In genomic region chr2:45205211-45205610, GRCm38 (mm10) we compare ENCODE assay signal across 21 mouse cellular contexts.
"Had no signal": no experiment of that assay in that cellular context is flagged by ENCODE, and none has a peak within 500 bp of the region (broad histone marks: within the 10 kb centered on the region; RNA-seq: fewer than 3 reads in every experiment).

No protein-coding gene starts in this region.

- H3K27me3 ChIP-seq: limb, embryonic 12.5 days; liver, embryonic 12.5 days; liver, embryonic 15.5 days; lung, embryonic 15.5 days; megakaryocyte, embryonic 14.5 days; midbrain, embryonic 13.5 days; stomach, embryonic 15.5 days had no signal

- H3K4me3 ChIP-seq: layer of hippocampus, adult 2 months; limb, embryonic 12.5 days; liver, embryonic 12.5 days; liver, embryonic 15.5 days; lung, embryonic 15.5 days; megakaryocyte, embryonic 14.5 days; midbrain, embryonic 10.5 days; midbrain, embryonic 13.5 days; myocyte; stomach, embryonic 15.5 days had no signal

- H3K27ac ChIP-seq: layer of hippocampus, adult 2 months; limb, embryonic 12.5 days; liver, embryonic 12.5 days; liver, embryonic 15.5 days; lung, embryonic 15.5 days; stomach, embryonic 15.5 days had no signal

- H3K4me1 ChIP-seq: liver, embryonic 12.5 days; liver, embryonic 15.5 days; lung, embryonic 15.5 days; stomach, embryonic 15.5 days had no signal

- H3K9ac ChIP-seq: limb, embryonic 12.5 days; liver, embryonic 12.5 days; liver, embryonic 15.5 days; lung, embryonic 15.5 days; midbrain, embryonic 13.5 days; stomach, embryonic 15.5 days had no signal

- DNase-seq: kidney, adult 18-20 months; kidney, adult 9 months; kidney, postnatal 14 days; layer of hippocampus, adult 9-11 months; liver; lung, adult 18-20 months; right cerebral cortex, adult 18-20 months; right cerebral cortex, postnatal 14 days; right cerebral cortex, postnatal 4 days; thymus, postnatal 4 days had no signal

- H3K4me2 ChIP-seq: limb, embryonic 12.5 days; liver, embryonic 12.5 days; liver, embryonic 15.5 days; midbrain, embryonic 13.5 days; stomach, embryonic 15.5 days had no signal

- H3K36me3 ChIP-seq: limb, embryonic 12.5 days; liver, embryonic 12.5 days; liver, embryonic 15.5 days; lung, embryonic 15.5 days; midbrain, embryonic 10.5 days; midbrain, embryonic 13.5 days; stomach, embryonic 15.5 days had no signal

- ATAC-seq: liver, embryonic 12.5 days; midbrain, embryonic 13.5 days; midbrain, embryonic 16.5 days had no signal

- H3K9me3 ChIP-seq: limb, embryonic 12.5 days; liver, embryonic 12.5 days; liver, embryonic 15.5 days; lung, embryonic 15.5 days; megakaryocyte, embryonic 14.5 days; midbrain, embryonic 10.5 days; midbrain, embryonic 13.5 days; stomach, embryonic 15.5 days had no signal
